Mouse (Mus musculus): ENCODE measurements around the gene Dpp6. TPM values are rescaled to one million over a fixed set of nuclear protein-coding genes. Genes with fewer than 3 reads are reported as not detected.

Dpp6 gene
- polyA plus RNA-seq, 1 experiment from 2014 or later, result 12.7 TPM

- no peaks in the 10 kb centered on the region for H3K36me3 ChIP-seq
- H3K4me1 ChIP-seq (replicated peaks), result peaks cover 10% of the 10 kb centered on the region; the same call in 1 of the 2 replicates
- no peaks in the 10 kb centered on the region for H3K9me3 ChIP-seq
- no peaks in the 10 kb centered on the region for H3K27me3 ChIP-seq (ENCODE audit: insufficient read depth, poor library complexity, severe bottlenecking)
- H3K4me3 ChIP-seq, result no peak overlapping the region
- H3K27ac ChIP-seq, result no peak overlapping the region
- 67% methylated on average over 5 of the region's 5 CpGs for WGBS
- no peak for DNase-seq (ENCODE audit: low spot score)
Measured at GRCm38 (mm10) chr5:27348181-27349095, 531.4 kb downstream of the Dpp6 start.

GRCm38 (mm10) chr5:27357630-27358029 lies 540.6 kb downstream of the Dpp6 start:
- 73% methylated on average over 3 of the region's 3 CpGs for WGBS
- no peaks in the 10 kb centered on the region for H3K9me3 ChIP-seq
- no peak overlapping the region for H3K4me3 ChIP-seq
- H3K4me1 ChIP-seq (replicated peaks), result no peaks in the 10 kb centered on the region
- H3K27ac ChIP-seq, result no peak overlapping the region
- no peaks in the 10 kb centered on the region for H3K27me3 ChIP-seq (ENCODE audit: insufficient read depth, poor library complexity, severe bottlenecking)
- no peaks in the 10 kb centered on the region for H3K36me3 ChIP-seq
- DNase-seq (ENCODE audit: low spot score), result no peak

GRCm38 (mm10) chr5:27365946-27366345 lies 548.9 kb downstream of the Dpp6 start:
- H3K4me1 ChIP-seq (replicated peaks), result no peaks in the 10 kb centered on the region
- H3K27me3 ChIP-seq (ENCODE audit: insufficient read depth, poor library complexity, severe bottlenecking), result no peaks in the 10 kb centered on the region
- H3K9me3 ChIP-seq, result no peaks in the 10 kb centered on the region
- H3K27ac ChIP-seq, result no peak overlapping the region
- no peaks in the 10 kb centered on the region for H3K36me3 ChIP-seq
- WGBS, result 73% methylated on average over 2 of the region's 2 CpGs
- H3K4me3 ChIP-seq, result no peak overlapping the region
- no peak for DNase-seq (ENCODE audit: low spot score)

- WGBS, result 79% methylated on average over 3 of the region's 3 CpGs
Measured at GRCm38 (mm10) chr5:27370814-27371213, 553.8 kb downstream of the Dpp6 start.

GRCm38 (mm10) chr5:27373931-27374330 lies 556.9 kb downstream of the Dpp6 start:
- Histone ChIP-seq H3K9me3 (no peaks in the 10 kb centered on the region), H3K36me3 (no peaks in the 10 kb centered on the region), H3K4me3 (no peak overlapping the region), H3K27ac (no peak overlapping the region), H3K27me3 (ENCODE audit: insufficient read depth, poor library complexity, severe bottlenecking) (no peaks in the 10 kb centered on the region), H3K4me1 (replicated peaks) (no peaks in the 10 kb centered on the region)
- no peak for DNase-seq (ENCODE audit: low spot score)
- WGBS, result 77% methylated on average over 1 of the region's 1 CpGs

More at GRCm38 (mm10) chr5:27370814-27371213, 553.8 kb downstream of the Dpp6 start:
- Histone ChIP-seq H3K9me3 (no peaks in the 10 kb centered on the region), H3K27ac (no peak overlapping the region), H3K36me3 (no peaks in the 10 kb centered on the region), H3K4me1 (replicated peaks) (no peaks in the 10 kb centered on the region), H3K27me3 (ENCODE audit: insufficient read depth, poor library complexity, severe bottlenecking) (no peaks in the 10 kb centered on the region), H3K4me3 (no peak overlapping the region)
- no peak for DNase-seq (ENCODE audit: low spot score)

- Histone ChIP-seq H3K9me3 (no peaks in the 10 kb centered on the region), H3K36me3 (no peaks in the 10 kb centered on the region)
- WGBS, result 93% methylated on average over 3 of the region's 3 CpGs
Measured at GRCm38 (mm10) chr5:27375841-27376240, 558.8 kb downstream of the Dpp6 start.

GRCm38 (mm10) chr5:27380656-27381385 lies 563.8 kb downstream of the Dpp6 start:
- 84% methylated on average over 4 of the region's 4 CpGs for WGBS
- peaks cover 8% of the 10 kb centered on the region; the same call in 1 of the 2 replicates for H3K36me3 ChIP-seq
- H3K4me1 ChIP-seq (replicated peaks), result no peaks in the 10 kb centered on the region
- no peak overlapping the region for H3K27ac ChIP-seq
- H3K27me3 ChIP-seq (ENCODE audit: insufficient read depth, poor library complexity, severe bottlenecking), result no peaks in the 10 kb centered on the region
- no peak for DNase-seq (ENCODE audit: low spot score)
- no peak overlapping the region for H3K4me3 ChIP-seq
- peaks cover 7% of the 10 kb centered on the region; the same call in 1 of the 2 replicates for H3K9me3 ChIP-seq

More at GRCm38 (mm10) chr5:27375841-27376240, 558.8 kb downstream of the Dpp6 start:
- Histone ChIP-seq H3K4me3 (no peak overlapping the region), H3K4me1 (replicated peaks) (no peaks in the 10 kb centered on the region), H3K27ac (no peak overlapping the region), H3K27me3 (ENCODE audit: insufficient read depth, poor library complexity, severe bottlenecking) (no peaks in the 10 kb centered on the region)
- no peak for DNase-seq (ENCODE audit: low spot score)

GRCm38 (mm10) chr5:27398371-27398770 lies 581.4 kb downstream of the Dpp6 start:
- Histone ChIP-seq H3K27me3 (ENCODE audit: insufficient read depth, poor library complexity, severe bottlenecking) (no peaks in the 10 kb centered on the region), H3K27ac (no peak overlapping the region), H3K9me3 (no peaks in the 10 kb centered on the region), H3K36me3 (no peaks in the 10 kb centered on the region), H3K4me3 (no peak overlapping the region), H3K4me1 (replicated peaks) (peaks cover 7% of the 10 kb centered on the region)
- 83% methylated on average over 3 of the region's 3 CpGs for WGBS
- no peak for DNase-seq (ENCODE audit: low spot score)

- Histone ChIP-seq H3K9me3 (no peaks in the 10 kb centered on the region), H3K4me1 (replicated peaks) (peaks cover 7% of the 10 kb centered on the region), H3K36me3 (no peaks in the 10 kb centered on the region), H3K27me3 (ENCODE audit: insufficient read depth, poor library complexity, severe bottlenecking) (no peaks in the 10 kb centered on the region), H3K4me3 (no peak overlapping the region), H3K27ac (no peak overlapping the region)
- DNase-seq (ENCODE audit: low spot score), result no peak
Measured at GRCm38 (mm10) chr5:27399111-27399510, 582.1 kb downstream of the Dpp6 start.

- H3K9me3 ChIP-seq, result no peaks in the 10 kb centered on the region
- 96% methylated on average over 1 of the region's 1 CpGs for WGBS
- H3K27me3 ChIP-seq (ENCODE audit: insufficient read depth, poor library complexity, severe bottlenecking), result no peaks in the 10 kb centered on the region
- H3K36me3 ChIP-seq, result no peaks in the 10 kb centered on the region
- DNase-seq (ENCODE audit: low spot score), result no peak
- no peak overlapping the region for H3K4me3 ChIP-seq
- H3K27ac ChIP-seq, result no peak overlapping the region
- H3K4me1 ChIP-seq (replicated peaks), result peaks cover 7% of the 10 kb centered on the region
Measured at GRCm38 (mm10) chr5:27402616-27403015, 585.6 kb downstream of the Dpp6 start.

- Histone ChIP-seq H3K9me3 (no peaks in the 10 kb centered on the region), H3K27me3 (ENCODE audit: insufficient read depth, poor library complexity, severe bottlenecking) (no peaks in the 10 kb centered on the region), H3K27ac (no peak overlapping the region), H3K4me1 (replicated peaks) (no peaks in the 10 kb centered on the region), H3K4me3 (no peak overlapping the region), H3K36me3 (no peaks in the 10 kb centered on the region)
- DNase-seq (ENCODE audit: low spot score), result no peak
- 77% methylated on average over 7 of the region's 7 CpGs for WGBS
Measured at GRCm38 (mm10) chr5:27408854-27409253, 591.9 kb downstream of the Dpp6 start.

GRCm38 (mm10) chr5:27413023-27413422 lies 596.0 kb downstream of the Dpp6 start:
- Histone ChIP-seq H3K4me3 (no peak overlapping the region), H3K27me3 (ENCODE audit: insufficient read depth, poor library complexity, severe bottlenecking) (no peaks in the 10 kb centered on the region), H3K27ac (no peak overlapping the region), H3K4me1 (replicated peaks) (no peaks in the 10 kb centered on the region), H3K9me3 (no peaks in the 10 kb centered on the region), H3K36me3 (no peaks in the 10 kb centered on the region)
- WGBS, result 88% methylated on average over 3 of the region's 3 CpGs
- DNase-seq (ENCODE audit: low spot score), result no peak

- DNase-seq (ENCODE audit: low spot score), result no peak
- H3K4me1 ChIP-seq (replicated peaks), result no peaks in the 10 kb centered on the region
- no peaks in the 10 kb centered on the region for H3K9me3 ChIP-seq
- no peak overlapping the region for H3K27ac ChIP-seq
- H3K36me3 ChIP-seq, result no peaks in the 10 kb centered on the region
- WGBS, result 90% methylated on average over 4 of the region's 4 CpGs
- no peaks in the 10 kb centered on the region for H3K27me3 ChIP-seq (ENCODE audit: insufficient read depth, poor library complexity, severe bottlenecking)
- H3K4me3 ChIP-seq, result no peak overlapping the region
Measured at GRCm38 (mm10) chr5:27415518-27415917, 598.5 kb downstream of the Dpp6 start.

Data from hindbrain, embryonic 10.5 days (tissue).